Mouse (Mus musculus) bone marrow macrophage, adult 2 months (primary cell): Measurements from ENCODE around the gene Ssbp3. TPM values are rescaled to one million over a fixed set of nuclear protein-coding genes. Genes with fewer than 3 reads are reported as not detected.

Source experiments
- H3K27ac ChIP-seq: 2 replicates; pipeline ENCODE4 v1.5.1; 2012; ENCODE audit warnings: low read depth, low read length; ENCODE audit not compliant: insufficient read depth
- H3K4me1 ChIP-seq: 2 replicates; pipeline ENCODE4 v1.6.1; 2012; ENCODE audit warnings: low read length; ENCODE audit not compliant: control insufficient read depth, insufficient read depth
- H3K4me3 ChIP-seq: 2 replicates; pipeline ENCODE4 v1.5.1; 2012; ENCODE audit warnings: mild to moderate bottlenecking, low read length, moderate library complexity; ENCODE audit not compliant: insufficient read depth
- CTCF ChIP-seq: IDR thresholded peaks from 2 replicates; pipeline ENCODE4 v1.5.1; 2012; ENCODE audit warnings: low read depth, mild to moderate bottlenecking, low read length, moderate library complexity
- POLR2A ChIP-seq: IDR thresholded peaks from 2 replicates; pipeline ENCODE4 v1.6.1; 2012; ENCODE audit warnings: mild to moderate bottlenecking, low read depth, low read length, borderline replicate concordance
- polyA plus RNA-seq: library from polyadenylated mRNA; stranded (reverse); fragments of >200 nt; gene quantifications from 2 replicates; pipeline ENCODE4 v1.2.4, GENCODE M21; 2012; ENCODE audit not compliant: missing spikeins, insufficient read depth, insufficient read length

Ssbp3 gene
- polyA plus RNA-seq, 1 experiment = 34.8 TPM

DNA sequence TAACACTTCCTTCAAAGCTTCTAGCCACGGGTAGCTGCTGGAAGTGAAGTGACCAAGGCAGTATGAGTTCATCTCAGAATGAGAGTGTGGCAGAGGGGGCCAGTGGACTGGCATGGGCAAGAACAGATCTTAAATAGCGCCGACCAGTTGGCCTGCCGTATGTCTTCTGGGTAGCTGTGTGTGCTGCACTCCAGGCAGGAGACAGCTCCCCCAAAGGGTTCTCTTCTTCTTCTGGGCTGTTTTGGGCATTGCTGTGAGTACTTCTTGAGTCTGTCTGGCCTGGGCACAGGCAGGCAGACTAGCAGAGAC, 29.4 kb downstream of the Ssbp3 start:
- no peak overlapping the region for H3K27ac ChIP-seq
- H3K4me3 ChIP-seq = no peak overlapping the region
- no peak for TF ChIP-seq CTCF
- TF ChIP-seq POLR2A = no peak
- H3K4me1 ChIP-seq = peaks cover 12% of the 10 kb centered on the region

DNA sequence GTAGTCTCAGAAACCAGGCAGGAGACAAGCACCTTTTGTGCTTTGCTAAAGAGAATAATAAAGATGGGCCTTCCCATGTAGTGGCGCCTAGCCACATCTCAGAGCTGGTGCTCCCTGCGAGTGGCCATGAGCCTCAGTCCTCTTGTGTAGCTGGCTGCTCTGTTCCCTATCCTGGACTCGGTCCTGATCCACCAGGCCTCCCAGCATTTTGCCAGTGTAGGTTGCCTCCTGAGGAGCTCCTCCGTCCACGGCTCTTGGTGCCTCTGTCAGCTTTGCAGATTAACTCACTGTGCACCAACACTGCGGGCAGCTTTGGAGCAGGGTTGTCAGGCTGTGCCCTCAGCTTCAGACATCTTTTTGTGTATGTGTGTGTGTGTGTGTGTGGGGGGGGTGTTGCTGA, 30.4 kb downstream of the Ssbp3 start:
- TF ChIP-seq POLR2A (no peak), CTCF (no peak)
- H3K27ac ChIP-seq = no peak overlapping the region
- H3K4me3 ChIP-seq = no peak overlapping the region
- H3K4me1 ChIP-seq = peaks cover 12% of the 10 kb centered on the region

DNA sequence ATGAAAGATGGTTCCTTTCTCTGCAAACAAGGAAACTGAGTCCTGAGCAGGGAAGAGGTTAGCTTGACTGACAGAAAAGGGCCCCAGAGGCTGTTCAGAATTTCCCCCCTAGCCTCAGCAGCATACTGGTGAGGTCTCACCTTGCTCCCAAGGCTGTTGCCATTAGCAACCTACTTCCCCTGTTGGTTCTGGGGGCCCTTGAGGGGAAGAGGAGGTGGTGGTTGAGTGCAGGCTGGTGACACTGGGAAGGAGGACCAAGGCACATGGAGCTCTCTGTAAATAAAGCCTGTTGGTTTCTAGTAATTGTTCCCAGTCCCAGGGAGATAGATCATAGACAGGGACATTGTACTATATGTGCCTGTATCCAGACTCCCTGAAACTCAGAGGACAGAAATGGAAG, 31.0 kb downstream of the Ssbp3 start:
- peaks cover 12% of the 10 kb centered on the region for H3K4me1 ChIP-seq
- no peak for TF ChIP-seq CTCF
- TF ChIP-seq POLR2A = no peak
- no peak overlapping the region for H3K27ac ChIP-seq
- H3K4me3 ChIP-seq = no peak overlapping the region

DNA sequence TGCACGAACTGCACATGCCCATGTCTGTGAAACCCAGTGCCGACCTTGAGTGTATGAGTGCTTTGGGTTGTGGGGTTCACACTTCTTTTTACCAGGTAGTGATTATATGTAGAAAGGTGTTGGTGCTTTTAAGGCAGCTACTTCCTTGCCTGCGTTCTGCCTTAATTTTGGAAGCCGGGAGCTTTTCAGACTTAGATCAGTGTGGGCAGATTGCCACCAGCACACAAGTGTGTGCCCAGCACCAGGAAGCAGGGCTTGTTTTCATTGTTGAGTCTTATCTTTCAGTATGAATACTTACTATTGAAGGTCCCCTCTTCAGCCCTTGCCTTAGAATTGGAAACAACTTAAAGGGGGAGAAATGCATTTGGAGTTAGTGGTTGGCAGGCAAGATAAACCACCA, 32.0 kb downstream of the Ssbp3 start:
- Histone ChIP-seq H3K4me1 (peaks cover 12% of the 10 kb centered on the region), H3K4me3 (no peak overlapping the region), H3K27ac (no peak overlapping the region)
- no peak for TF ChIP-seq POLR2A
- no peak for TF ChIP-seq CTCF

DNA sequence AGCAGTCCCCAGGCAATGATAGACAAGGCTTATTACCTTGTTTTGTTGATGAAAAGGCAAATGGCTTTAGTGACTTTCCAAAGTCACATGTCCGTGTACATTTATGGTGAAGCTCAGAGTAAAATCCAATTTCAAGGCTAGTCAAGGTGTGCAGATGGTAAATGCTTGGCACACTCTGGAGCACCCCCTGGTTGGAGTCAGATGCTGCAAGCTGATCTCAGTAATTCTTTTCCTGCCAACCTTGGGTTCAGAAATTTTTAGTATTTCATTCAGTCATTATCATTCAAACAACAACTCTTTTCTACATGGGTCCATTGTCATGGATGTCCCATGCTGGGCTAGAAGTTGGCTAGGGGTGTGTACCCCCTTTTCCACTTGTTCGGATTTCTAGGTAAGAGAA, 33.1 kb downstream of the Ssbp3 start:
- TF ChIP-seq CTCF = no peak
- no peak for TF ChIP-seq POLR2A
- H3K27ac ChIP-seq = no peak overlapping the region
- peaks cover 12% of the 10 kb centered on the region for H3K4me1 ChIP-seq
- H3K4me3 ChIP-seq = no peak overlapping the region

DNA sequence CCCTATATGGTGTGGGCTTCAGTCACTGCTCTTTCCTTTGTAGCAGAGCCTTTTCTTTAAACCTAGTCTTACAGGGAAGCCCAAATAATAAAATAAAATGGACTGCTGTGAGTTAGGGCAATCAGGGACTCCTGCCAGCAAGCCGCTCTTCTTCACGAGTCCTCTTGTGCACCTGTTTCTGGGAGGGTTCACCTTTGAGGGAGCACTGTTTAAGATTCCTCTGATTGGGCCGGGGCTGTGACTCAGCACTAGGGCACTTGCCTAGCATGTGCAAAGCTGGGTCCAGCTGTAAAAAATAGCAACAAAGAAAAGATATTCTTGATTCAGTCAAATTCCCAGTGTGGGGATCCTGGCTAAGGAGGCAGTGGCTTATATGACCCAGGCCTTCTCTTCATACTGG, 34.4 kb downstream of the Ssbp3 start:
- TF ChIP-seq POLR2A = no peak
- no peak for TF ChIP-seq CTCF
- H3K4me1 ChIP-seq = peaks cover 4% of the 10 kb centered on the region
- no peak overlapping the region for H3K27ac ChIP-seq
- H3K4me3 ChIP-seq = no peak overlapping the region

DNA sequence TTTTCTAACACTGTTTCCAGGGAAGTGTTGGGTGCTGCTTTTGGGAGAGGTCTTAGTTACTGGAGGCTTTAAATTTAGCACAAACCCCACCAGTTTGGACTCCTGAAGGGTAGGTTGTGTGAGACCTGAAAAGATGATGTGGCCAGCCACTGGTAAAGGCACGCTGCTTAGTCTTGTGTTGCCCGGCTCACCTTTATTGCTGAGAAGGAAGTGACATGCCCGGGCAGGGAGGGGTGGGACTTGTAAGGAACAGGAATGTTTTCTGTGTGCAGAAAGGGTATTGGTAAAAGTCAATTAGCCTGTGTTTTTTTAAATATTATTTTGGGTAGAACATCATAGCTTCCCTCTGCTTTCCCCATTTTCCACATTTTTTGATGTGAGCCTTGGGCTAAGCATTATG, 37.2 kb downstream of the Ssbp3 start:
- TF ChIP-seq CTCF (no peak), POLR2A (no peak)
- H3K27ac ChIP-seq = no peak overlapping the region
- H3K4me1 ChIP-seq = peaks cover 2% of the 10 kb centered on the region; the same call in 1 of the 2 replicates

DNA sequence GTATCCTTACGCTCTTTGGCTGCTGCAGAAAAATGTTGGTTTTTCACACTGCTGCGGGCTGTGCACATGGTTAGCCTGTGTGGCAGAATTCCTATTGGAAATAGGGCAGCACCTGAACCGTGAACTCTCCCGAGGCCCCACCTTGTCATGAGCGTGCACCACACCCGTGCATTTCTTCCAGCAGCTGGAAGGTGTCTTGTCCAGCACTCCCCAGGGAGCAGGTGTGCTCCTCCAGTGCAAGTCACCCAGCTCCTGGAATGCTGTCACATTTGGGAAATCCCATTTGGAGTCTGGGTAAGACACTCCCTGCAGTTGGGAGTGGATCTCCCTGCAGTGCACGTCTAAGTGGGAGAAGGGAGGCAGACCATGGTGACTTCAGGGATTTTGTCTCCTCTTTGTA, 38.0 kb downstream of the Ssbp3 start:
- Histone ChIP-seq H3K4me1 (peaks cover 2% of the 10 kb centered on the region; the same call in 1 of the 2 replicates), H3K27ac (no peak overlapping the region), H3K4me3 (no peak overlapping the region)
- no peak for TF ChIP-seq CTCF
- no peak for TF ChIP-seq POLR2A

More for the DNA sequence above, 37.2 kb downstream of the Ssbp3 start:
- no peak overlapping the region for H3K4me3 ChIP-seq

DNA sequence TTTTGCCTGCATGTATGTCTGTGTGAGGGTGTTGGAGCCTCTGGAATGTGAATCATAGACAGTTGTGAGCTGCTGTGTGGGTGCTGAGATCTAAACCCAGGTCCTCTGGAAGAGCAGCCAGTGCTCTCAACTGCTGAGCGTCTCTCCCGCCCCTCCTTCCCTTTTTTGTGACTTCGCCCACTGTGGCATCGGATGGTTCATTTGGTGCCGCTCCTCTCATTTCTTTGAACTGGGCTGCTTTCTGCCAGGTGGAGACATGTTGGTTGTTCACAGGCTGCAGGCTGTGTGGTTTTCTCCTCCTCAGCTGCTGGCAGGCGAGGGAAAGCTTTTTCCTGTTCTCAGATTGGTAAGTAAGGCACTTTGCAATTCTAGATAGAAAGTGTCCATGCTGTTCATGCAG, 38.7 kb downstream of the Ssbp3 start:
- H3K4me1 ChIP-seq = peaks cover 2% of the 10 kb centered on the region; the same call in 1 of the 2 replicates
- H3K27ac ChIP-seq = no peak overlapping the region
- TF ChIP-seq POLR2A (no peak), CTCF (no peak)
- no peak overlapping the region for H3K4me3 ChIP-seq

DNA sequence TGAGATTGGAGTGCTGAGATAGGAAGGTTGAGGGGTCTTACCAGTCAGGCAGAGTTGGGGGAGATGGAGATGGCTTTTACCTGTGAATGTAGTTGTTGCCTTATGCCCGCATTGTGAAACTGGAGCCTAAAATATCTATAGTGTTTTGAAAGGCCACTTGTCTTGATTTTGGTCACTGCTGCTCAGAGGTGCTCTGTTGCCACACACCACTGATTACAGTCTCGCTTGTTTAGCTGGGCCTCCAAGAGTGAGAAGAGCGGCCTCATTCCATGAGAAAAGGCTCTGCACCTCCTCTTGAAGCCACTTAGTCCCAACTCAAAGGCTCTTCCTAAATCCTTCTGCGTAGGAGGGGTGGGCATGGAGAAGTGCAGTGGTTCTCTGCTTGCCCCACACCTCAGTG, 40.3 kb downstream of the Ssbp3 start:
- Histone ChIP-seq H3K27ac (no peak overlapping the region), H3K4me1 (peaks cover 2% of the 10 kb centered on the region; the same call in 1 of the 2 replicates), H3K4me3 (no peak overlapping the region)
- no peak for TF ChIP-seq CTCF
- no peak for TF ChIP-seq POLR2A

DNA sequence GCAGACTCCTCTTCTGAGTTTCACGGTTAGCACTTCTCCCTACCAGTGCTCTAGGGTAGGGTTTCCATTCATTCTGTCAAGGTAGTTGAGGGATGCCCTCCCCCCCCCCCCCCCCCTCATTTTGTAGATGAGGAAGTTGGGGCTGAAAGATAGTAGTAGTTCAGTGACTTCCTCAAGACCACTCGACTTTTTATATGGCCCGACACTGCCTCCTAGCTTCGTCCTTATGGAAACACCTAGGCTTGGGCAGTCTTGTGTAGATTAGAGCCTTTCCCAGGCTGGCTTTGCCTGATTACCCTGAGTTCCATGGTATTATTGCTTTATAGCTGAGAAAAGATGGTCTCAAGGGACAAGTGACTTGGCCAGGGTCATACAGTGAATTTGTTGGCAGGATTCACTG, 41.0 kb downstream of the Ssbp3 start:
- no peak overlapping the region for H3K27ac ChIP-seq
- no peak overlapping the region for H3K4me3 ChIP-seq
- peaks cover 6% of the 10 kb centered on the region for H3K4me1 ChIP-seq
- no peak for TF ChIP-seq POLR2A
- TF ChIP-seq CTCF = no peak
